Mouse (Mus musculus) frontal cortex, postnatal 25 days (tissue): ENCODE results near the gene Ift140.

Source experiments
- DNase-seq, 2 experiments: peaks; one replicate each; pipeline ENCODE4 v3.0.0; 2022; ENCODE audit warnings: low spot score in 2 of 2

Ift140 gene

GRCm38 (mm10) chr17:25076906-25077305 is 61.0 kb downstream of the Ift140 start:
- no peak for DNase-seq

- no peak for DNase-seq
Observed at GRCm38 (mm10) chr17:25077771-25078372, 62.0 kb downstream of the Ift140 start.

- DNase-seq = no peak
Observed at GRCm38 (mm10) chr17:25080210-25080609, 64.3 kb downstream of the Ift140 start.

- DNase-seq = no peak
Observed at GRCm38 (mm10) chr17:25080960-25081381, 65.1 kb downstream of the Ift140 start.

GRCm38 (mm10) chr17:25082081-25082847 is 66.4 kb downstream of the Ift140 start:
- no peak for DNase-seq

- DNase-seq = no peak
Observed at GRCm38 (mm10) chr17:25082887-25083286, 67.0 kb downstream of the Ift140 start.

- DNase-seq = no peak
Observed at GRCm38 (mm10) chr17:25083444-25083931, 67.6 kb downstream of the Ift140 start, which contains the start of gene Tmem204. Gene Tmem204 (minus strand): TSS chr17:25083591.

- DNase-seq = no peak
Observed at GRCm38 (mm10) chr17:25084835-25085385, 69.0 kb downstream of the Ift140 start.

GRCm38 (mm10) chr17:25086724-25087123 is 70.8 kb downstream of the Ift140 start:
- no peak for DNase-seq

- no peak for DNase-seq
Observed at GRCm38 (mm10) chr17:25089158-25089557, 73.3 kb downstream of the Ift140 start.

GRCm38 (mm10) chr17:25090450-25090849 is 74.6 kb downstream of the Ift140 start:
- DNase-seq = no peak

- DNase-seq = no peak
Observed at GRCm38 (mm10) chr17:25096221-25096620, 80.3 kb downstream of the Ift140 start.

- no peak for DNase-seq
Observed at GRCm38 (mm10) chr17:25100052-25100451, 84.2 kb downstream of the Ift140 start.

GRCm38 (mm10) chr17:25101338-25101737 is 85.5 kb downstream of the Ift140 start:
- no peak for DNase-seq

- no peak for DNase-seq
Observed at GRCm38 (mm10) chr17:25107786-25108185, 91.9 kb downstream of the Ift140 start.

GRCm38 (mm10) chr17:25109578-25109977 is 93.7 kb downstream of the Ift140 start:
- no peak for DNase-seq

GRCm38 (mm10) chr17:25110590-25110989 is 94.7 kb downstream of the Ift140 start:
- no peak for DNase-seq

GRCm38 (mm10) chr17:25111220-25111619 is 95.3 kb downstream of the Ift140 start:
- no peak for DNase-seq

- no peak for DNase-seq
Observed at GRCm38 (mm10) chr17:25111739-25112422, 96.0 kb downstream of the Ift140 start.

- no peak for DNase-seq
Observed at GRCm38 (mm10) chr17:25112423-25112810, 96.5 kb downstream of the Ift140 start.

- DNase-seq = no peak
Observed at GRCm38 (mm10) chr17:25114908-25115645, 99.2 kb downstream of the Ift140 start.
